Mouse (Mus musculus) lung, adult 18-20 months (tissue): ENCODE measurements at regions not wholly inside any gene's neighbourhood (a gene's known extent, or its start where the extent isn't known, plus 50 kb on each side); places are given as distances from the start of the nearest gene placed in this dataset.

Source experiments
- DNase-seq, 2 experiments: peaks; one replicate each; pipeline ENCODE4 v3.0.0; 2022; ENCODE audit warnings: mixed read lengths in 2 of 2

- DNase-seq = no peak
These were observed 78.1 kb downstream of the Fam204a start for GRCm38 (mm10) chr19:60148313-60148965.

GRCm38 (mm10) chr19:60146451-60147190 lies 79.9 kb downstream of the Fam204a start:
- no peak for DNase-seq

GRCm38 (mm10) chr19:60145242-60145641 lies 81.3 kb downstream of the Fam204a start:
- DNase-seq = no peak

DNA sequence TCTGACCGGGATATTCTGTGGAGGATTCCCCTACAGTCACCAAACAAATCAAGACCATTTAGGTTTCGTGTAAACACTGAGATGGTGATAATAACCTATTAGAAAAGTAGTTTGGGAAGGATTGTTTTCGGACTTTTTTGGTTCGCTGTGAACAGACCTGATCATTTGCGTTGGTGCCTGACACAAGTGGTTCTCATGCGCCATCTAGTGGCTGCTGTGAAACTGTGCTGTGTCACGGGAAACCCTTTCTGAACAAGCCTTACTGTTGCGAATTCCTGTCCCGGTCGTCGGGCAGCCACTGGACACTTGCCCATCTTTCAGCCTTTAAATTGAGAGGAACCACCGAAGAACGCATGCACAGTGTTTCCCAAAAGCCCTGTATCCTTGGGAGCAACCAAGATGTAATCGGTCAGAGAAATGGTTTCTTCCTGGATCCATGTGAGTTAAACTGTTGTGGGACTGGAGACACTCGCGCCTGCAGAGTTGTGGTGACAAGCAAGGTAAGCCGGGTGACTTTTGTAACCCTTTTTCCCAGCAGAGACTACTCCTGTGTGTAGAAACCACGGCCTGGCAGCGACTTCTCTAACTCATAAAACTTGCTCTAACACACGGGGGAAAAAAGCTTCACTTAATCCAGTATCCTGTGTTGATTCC lies 82.0 kb downstream of the Fam204a start:
- DNase-seq = peak; percentile 76 to 81

GRCm38 (mm10) chr19:60138881-60139280 lies 87.6 kb downstream of the Fam204a start:
- peak; percentile 21 to 40 for DNase-seq

- no peak for DNase-seq
These were observed 90.0 kb downstream of the Fam204a start for GRCm38 (mm10) chr19:60136491-60136890.

- no peak for DNase-seq
These were observed 91.8 kb downstream of the Fam204a start for GRCm38 (mm10) chr19:60134447-60135328.

DNA sequence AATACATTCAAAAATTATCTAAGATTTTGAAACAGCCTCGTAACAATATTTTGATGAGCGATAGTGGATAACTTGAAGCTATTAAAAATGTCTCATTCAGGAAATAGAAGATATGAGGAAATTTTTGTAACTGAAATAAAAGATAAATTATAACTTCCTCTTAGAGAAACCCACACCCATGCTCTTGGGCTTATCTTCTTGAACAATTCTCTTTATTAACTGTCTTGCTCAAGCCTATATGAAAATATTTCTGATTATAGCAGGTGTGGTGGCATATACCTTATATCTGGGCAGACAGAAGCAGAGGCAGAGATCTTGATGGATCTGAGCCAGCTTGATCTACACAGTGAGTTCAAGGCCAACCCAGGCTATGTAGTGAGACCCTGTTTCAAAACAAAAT lies 96.9 kb downstream of the Fam204a start:
- no peak for DNase-seq

DNA sequence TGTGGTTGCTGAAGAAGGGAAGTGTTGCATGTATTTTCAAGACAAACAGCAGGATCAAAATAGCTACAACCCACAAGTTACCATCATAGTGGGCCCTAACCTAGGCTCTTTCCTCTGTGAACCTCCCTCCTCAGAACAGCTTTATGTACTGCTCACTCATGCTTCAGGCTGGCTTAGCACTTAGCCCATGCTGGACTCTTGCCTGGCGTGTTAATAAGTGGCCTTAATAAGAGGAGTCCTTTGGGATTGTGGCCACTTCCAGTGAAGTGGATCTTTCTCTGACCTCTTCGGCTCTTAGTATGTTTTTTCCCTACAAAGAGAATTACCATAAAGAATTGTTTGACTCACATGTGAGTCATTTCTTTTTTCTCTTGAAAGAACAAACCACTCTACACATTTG lies 101.9 kb downstream of the Fam204a start:
- DNase-seq = no peak

GRCm38 (mm10) chr19:60120917-60121316 lies 105.6 kb downstream of the Fam204a start:
- DNase-seq = no peak

DNA sequence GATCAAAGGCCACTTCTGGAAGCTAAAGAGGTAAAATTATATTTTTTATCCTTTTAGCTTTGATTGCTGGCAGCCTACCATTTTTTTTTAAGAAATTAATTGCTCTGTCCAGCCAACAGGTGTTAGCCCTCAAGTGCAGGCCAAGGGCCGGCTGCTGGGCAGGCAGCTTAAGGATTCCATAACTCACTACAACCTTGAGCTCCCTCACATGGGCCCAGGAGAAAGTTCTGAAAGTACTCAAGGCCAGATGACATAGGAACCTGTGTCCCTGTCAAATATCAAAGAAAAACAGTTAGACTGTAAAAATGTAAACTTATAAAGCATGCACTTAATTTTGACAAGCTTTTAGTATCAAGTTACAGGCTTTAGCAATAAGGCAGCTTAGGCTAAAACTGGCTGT lies 107.5 kb downstream of the Fam204a start:
- DNase-seq = no peak

DNA sequence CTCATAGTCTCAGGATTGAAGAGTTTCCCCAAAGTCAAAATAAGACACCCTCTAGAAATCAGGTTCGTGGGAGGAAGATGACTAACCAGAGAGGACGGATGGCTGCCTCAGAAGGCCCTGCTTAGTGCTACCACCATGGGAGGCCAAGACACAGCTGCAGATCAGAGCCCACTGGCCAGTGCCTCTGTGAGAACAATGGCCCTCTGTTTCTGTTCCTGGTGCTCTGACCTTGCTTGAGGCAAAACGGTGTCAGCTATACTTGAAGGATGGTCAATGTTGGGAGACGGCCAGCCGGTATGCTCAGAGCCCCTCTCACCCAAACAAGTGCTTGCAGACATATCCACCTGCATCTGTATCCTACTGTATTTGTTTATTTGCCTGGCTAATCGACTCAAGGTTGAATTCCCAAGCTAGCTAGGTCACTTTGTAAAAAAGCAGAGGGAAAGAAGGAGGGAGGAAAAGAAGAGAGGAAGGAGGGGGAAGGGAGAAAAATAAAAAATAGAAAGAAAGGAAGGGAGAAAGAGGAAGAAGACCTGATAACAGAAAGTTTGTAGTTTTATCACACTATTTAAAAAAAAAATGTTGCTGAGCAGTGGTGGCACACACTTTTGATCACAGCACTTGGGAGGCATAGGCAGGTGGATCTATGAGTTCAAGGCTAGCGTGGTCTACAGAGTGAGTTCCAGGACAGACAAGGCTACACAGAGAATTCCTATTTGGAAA lies 112.7 kb downstream of the Fam204a start:
- DNase-seq = no peak

DNA sequence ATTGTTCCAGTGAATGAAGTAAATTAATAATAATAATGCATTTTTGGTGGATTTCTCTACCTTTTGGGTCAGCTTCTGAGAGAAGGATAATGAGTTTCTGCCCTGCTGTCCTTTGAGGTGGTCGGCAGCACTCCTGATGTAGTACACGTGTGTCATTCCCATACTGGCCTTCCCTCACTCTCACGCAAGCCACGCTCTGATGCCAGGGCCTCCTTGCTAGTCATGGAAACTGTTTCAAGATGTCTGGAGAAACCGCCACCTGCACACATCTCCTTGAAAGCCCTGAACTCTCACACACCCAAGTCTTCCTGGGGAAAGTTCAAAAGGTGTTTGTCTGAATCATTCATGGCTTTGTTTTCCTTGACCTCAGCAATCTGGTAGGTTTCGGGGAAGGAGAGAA lies 116.2 kb downstream of the Fam204a start:
- no peak for DNase-seq

GRCm38 (mm10) chr19:60109488-60109887 lies 117.0 kb downstream of the Fam204a start:
- DNase-seq = no peak

DNA sequence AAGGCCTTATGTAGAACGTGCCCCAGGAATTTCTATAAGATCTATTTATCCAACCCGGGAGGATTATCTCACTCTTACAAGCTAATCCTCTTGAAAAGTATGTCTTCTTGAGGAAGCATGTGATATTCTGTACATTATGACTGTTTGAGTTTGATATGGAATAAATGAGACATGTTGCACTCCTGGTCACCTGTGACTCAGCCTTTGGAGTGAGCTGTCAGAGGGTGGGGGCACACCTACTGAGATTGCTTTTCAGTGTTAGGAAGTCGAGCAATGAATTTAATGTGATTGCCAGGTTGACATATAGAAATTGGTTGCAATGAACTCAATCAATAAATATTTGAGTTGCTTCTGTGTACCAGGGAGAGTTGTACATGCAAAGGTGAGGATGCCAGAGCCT lies 128.6 kb downstream of the Fam204a start:
- DNase-seq = no peak

GRCm38 (mm10) chr19:60074986-60075385 lies 131.5 kb upstream of the Rab11fip2 start:
- DNase-seq = no peak

GRCm38 (mm10) chr19:60073328-60073727 lies 129.9 kb upstream of the Rab11fip2 start:
- DNase-seq = peak; percentile 45 to 71

DNA sequence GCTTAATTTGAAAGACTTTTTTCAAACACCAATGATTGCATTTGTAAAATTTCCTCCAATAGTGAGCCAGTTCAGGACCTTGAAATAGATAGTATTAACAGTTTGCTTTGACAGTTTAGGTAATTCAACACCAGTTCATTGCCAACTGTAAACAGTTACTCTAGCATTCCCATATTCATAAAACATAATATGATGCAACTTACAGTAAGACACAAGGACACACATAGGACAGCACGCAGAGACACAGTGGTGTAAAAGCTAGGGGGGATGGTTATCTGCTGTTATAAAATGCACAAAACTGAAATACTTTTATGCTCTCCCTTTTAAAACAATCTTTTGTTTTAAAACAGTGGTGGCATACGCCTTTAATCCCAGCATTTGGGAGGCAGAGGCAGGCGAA lies 122.7 kb upstream of the Rab11fip2 start:
- DNase-seq = no peak

DNA sequence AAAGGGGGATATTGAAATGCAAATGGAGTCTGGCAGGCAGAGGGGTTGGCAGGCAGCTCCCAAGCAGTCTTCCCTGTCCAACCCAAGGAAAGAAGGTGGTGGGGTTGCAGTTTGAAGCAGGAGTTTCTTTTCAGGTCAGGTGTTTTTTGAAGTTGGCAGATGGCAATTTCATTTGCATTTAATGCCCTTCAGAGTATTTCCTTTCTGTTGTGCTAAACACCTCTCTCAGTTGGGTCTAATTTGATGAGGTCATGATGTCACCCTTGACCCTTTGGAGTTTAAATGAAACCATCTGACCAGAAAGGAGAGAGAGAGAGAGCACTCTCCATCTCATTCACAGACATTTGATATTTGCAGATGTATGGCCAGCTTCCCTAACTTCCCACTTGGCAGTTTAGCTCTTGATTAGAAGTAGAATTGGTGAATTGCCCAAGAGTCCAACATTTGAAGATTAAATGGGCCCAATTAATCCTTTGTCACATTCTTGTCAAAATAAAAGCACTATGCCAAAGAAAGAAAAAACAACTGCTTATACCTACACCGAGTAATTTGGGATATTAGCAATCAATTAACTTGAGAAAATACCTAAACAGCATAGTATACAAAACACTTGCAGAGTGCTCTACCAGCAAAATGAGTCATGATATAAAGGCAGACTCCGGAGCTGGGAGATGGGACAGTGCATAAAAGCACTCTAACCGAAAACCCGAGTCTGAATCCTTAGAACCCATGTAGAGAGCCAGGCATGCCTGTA lies 111.8 kb upstream of the Rab11fip2 start:
- no peak for DNase-seq

- no peak for DNase-seq
These were observed 107.7 kb upstream of the Rab11fip2 start for GRCm38 (mm10) chr19:60051151-60051550.

DNA sequence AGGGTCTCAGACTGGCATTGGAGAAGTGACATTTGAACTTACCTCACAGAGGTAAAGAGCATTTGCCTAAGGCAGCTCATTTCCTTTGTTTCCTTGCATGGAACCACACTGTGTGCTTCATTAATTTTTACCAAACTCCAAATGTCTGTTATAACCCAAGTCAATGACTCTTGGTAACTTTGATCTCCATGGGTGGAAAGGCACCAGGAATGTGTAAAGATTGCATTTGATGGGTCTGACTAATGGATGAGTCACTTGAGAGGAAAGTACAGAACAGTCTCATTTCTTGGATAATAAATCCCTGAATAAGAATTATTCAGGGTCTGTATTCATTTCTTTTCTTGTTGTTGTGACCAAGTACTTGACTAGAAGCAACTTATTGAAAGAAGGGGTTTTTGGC lies 97.3 kb upstream of the Rab11fip2 start:
- DNase-seq = no peak

GRCm38 (mm10) chr19:60032667-60033066 lies 89.2 kb upstream of the Rab11fip2 start:
- no peak for DNase-seq
